Mouse (Mus musculus) small intestine, adult 2 months (tissue): ENCODE measurements around the gene Nlrc3.

Experiments used
- CTCF ChIP-seq: fragments of 200-500 bp; IDR thresholded peaks from 2 replicates; pipeline ENCODE4 v1.5.1; 2012; ENCODE audit warnings: low read depth, mild to moderate bottlenecking, control low read depth, inconsistent platforms, low read length, moderate library complexity, mixed read lengths; ENCODE audit not compliant: insufficient replicate concordance, insufficient read length; ENCODE audit errors: extremely low read depth
- POLR2A ChIP-seq: fragments of 200-500 bp; IDR thresholded peaks from 2 replicates; pipeline ENCODE4 v1.6.1; 2012; ENCODE audit warnings: low read depth, mild to moderate bottlenecking, control low read depth, inconsistent platforms, low read length, moderate library complexity

- no peak for TF ChIP-seq CTCF
- no peak for TF ChIP-seq POLR2A
Observed at GRCm38 (mm10) chr16:3920756-3921155, 55.7 kb downstream of the Nlrc3 start.
